Mouse (Mus musculus): ENCODE data around the gene Foxo1. TPM values are rescaled to one million over a fixed set of nuclear protein-coding genes. Genes with fewer than 3 reads are reported as not detected.

The Foxo1 gene
- total and polyA plus RNA-seq, 3 experiments = 0.31 to 2.5 TPM; not detected in 1

GRCm38 (mm10) chr3:52393171-52393570, 125.0 kb downstream of the Foxo1 start:
- no peak overlapping the region for H3K27ac ChIP-seq (ENCODE audit: control insufficient read depth, low read depth, low read length)
- no peak for TF ChIP-seq MYB (IDR thresholded peaks at IDR 0.05; ENCODE audit: low read depth, low read length)
- no peak for TF ChIP-seq TAL1 (IDR thresholded peaks at IDR 0.05; ENCODE audit: low read length)
- TF ChIP-seq CHD1 (IDR thresholded peaks at IDR 0.05; ENCODE audit: low read depth, low read length) = no peak
- TF ChIP-seq CTCF (IDR thresholded peaks at IDR 0.05 in 2 of 3, conservative IDR thresholded peaks at IDR 0.05 in 1 of 3; ENCODE audit: control insufficient read depth in 1 of 3, insufficient read depth in 1 of 3, low read depth in 2 of 3, low read length in 3 of 3, poor library complexity in 1 of 3, severe bottlenecking in 1 of 3) = no peak
- no peak for TF ChIP-seq KAT2A (conservative IDR thresholded peaks at IDR 0.05; ENCODE audit: low read depth, low read length)
- TF ChIP-seq GABPA (IDR thresholded peaks at IDR 0.05; ENCODE audit: low read depth, low read length) = no peak
- no peak for TF ChIP-seq NELFE (IDR thresholded peaks at IDR 0.05; ENCODE audit: low read depth, low read length)
- no peak for TF ChIP-seq ZC3H11A (IDR thresholded peaks at IDR 0.05; ENCODE audit: low read depth, low read length)
- no peaks in the 10 kb centered on the region for H3K27me3 ChIP-seq (ENCODE audit: control insufficient read depth in 1 of 2, insufficient read depth in 2 of 2, low read length in 2 of 2)
- no peaks in the 10 kb centered on the region for H3K36me3 ChIP-seq (ENCODE audit: control insufficient read depth in 1 of 2, insufficient read depth in 2 of 2, low read length in 2 of 2)
- H3K4me1 ChIP-seq (ENCODE audit: control insufficient read depth in 1 of 2, insufficient read depth in 2 of 2, low read length in 2 of 2) = no peaks in the 10 kb centered on the region
- no peak overlapping the region for H3K9ac ChIP-seq (ENCODE audit: control insufficient read depth, low read depth, low read length, poor library complexity, severe bottlenecking)
- H3K79me2 ChIP-seq (ENCODE audit: control insufficient read depth, insufficient read depth, low read length, poor library complexity) = no peaks in the 10 kb centered on the region
- no peak for DNase-seq (ENCODE audit: low read depth, low spot score)
- H3K4me3 ChIP-seq (ENCODE audit: control insufficient read depth in 1 of 2, insufficient read depth in 1 of 2, low read depth in 2 of 2, low read length in 2 of 2) = no peak overlapping the region
- no peaks in the 10 kb centered on the region for H3K9me3 ChIP-seq (replicated peaks; ENCODE audit: insufficient read depth, low read length)

GRCm38 (mm10) chr3:52396121-52396731, 128.1 kb downstream of the Foxo1 start:
- DNase-seq (ENCODE audit: low read depth, low spot score) = no peak

More at GRCm38 (mm10) chr3:52396121-52396731, 128.1 kb downstream of the Foxo1 start:
- H3K36me3 ChIP-seq (ENCODE audit: control insufficient read depth in 1 of 2, insufficient read depth in 2 of 2, low read length in 2 of 2) = no peaks in the 10 kb centered on the region
- no peak for TF ChIP-seq BHLHE40 (IDR thresholded peaks at IDR 0.05; ENCODE audit: borderline replicate concordance, low read depth, low read length)
- no peak for TF ChIP-seq MEF2A (IDR thresholded peaks at IDR 0.05; ENCODE audit: extremely low read depth, insufficient replicate concordance, low read depth, low read length, poor library complexity, severe bottlenecking)
- no peak for TF ChIP-seq USF1 (IDR thresholded peaks at IDR 0.05; ENCODE audit: low read depth, low read length)
- no peak for TF ChIP-seq MAFK (IDR thresholded peaks at IDR 0.05; ENCODE audit: borderline replicate concordance, low read depth, low read length)
- no peak for TF ChIP-seq ZKSCAN1 (IDR thresholded peaks at IDR 0.05; ENCODE audit: low read depth, low read length)
- no peak for TF ChIP-seq SIN3A (IDR thresholded peaks at IDR 0.05; ENCODE audit: low read length)
- no peak for TF ChIP-seq MYC (IDR thresholded peaks at IDR 0.05; ENCODE audit: low read depth, low read length)
- no peak for TF ChIP-seq MAX (IDR thresholded peaks at IDR 0.05; ENCODE audit: low read length)
- no peak for TF ChIP-seq CHD2 (IDR thresholded peaks at IDR 0.05; ENCODE audit: low read length)
- no peak for TF ChIP-seq GATA1 (IDR thresholded peaks at IDR 0.05; ENCODE audit: low read depth, low read length)
- TF ChIP-seq NELFE (IDR thresholded peaks at IDR 0.05; ENCODE audit: low read depth, low read length) = no peak
- TF ChIP-seq ELF1 (IDR thresholded peaks at IDR 0.05; ENCODE audit: low read depth, low read length) = no peak
- no peak for TF ChIP-seq POLR2AphosphoS5 (IDR thresholded peaks at IDR 0.05; ENCODE audit: borderline replicate concordance, low read depth, low read length)
- TF ChIP-seq GABPA (IDR thresholded peaks at IDR 0.05; ENCODE audit: low read depth, low read length) = no peak
- no peak for TF ChIP-seq E2F4 (IDR thresholded peaks at IDR 0.05; ENCODE audit: borderline replicate concordance, low read depth, low read length)
- no peak for TF ChIP-seq MYB (IDR thresholded peaks at IDR 0.05; ENCODE audit: low read depth, low read length)
- TF ChIP-seq ZC3H11A (IDR thresholded peaks at IDR 0.05; ENCODE audit: low read depth, low read length) = no peak
- no peak for TF ChIP-seq ZNF384 (IDR thresholded peaks at IDR 0.05; ENCODE audit: low read depth, low read length)
- H3K27me3 ChIP-seq (ENCODE audit: control insufficient read depth in 1 of 2, insufficient read depth in 2 of 2, low read length in 2 of 2) = no peaks in the 10 kb centered on the region; a peak in 1 of 4 replicates
- H3K4me1 ChIP-seq (ENCODE audit: control insufficient read depth in 1 of 2, insufficient read depth in 2 of 2, low read length in 2 of 2) = no peaks in the 10 kb centered on the region
- no peaks in the 10 kb centered on the region for H3K9me3 ChIP-seq (replicated peaks; ENCODE audit: insufficient read depth, low read length)
- no peak overlapping the region for H3K9ac ChIP-seq (ENCODE audit: control insufficient read depth, low read depth, low read length, poor library complexity, severe bottlenecking)
- H3K27ac ChIP-seq (ENCODE audit: control insufficient read depth, low read depth, low read length) = no peak overlapping the region
- H3K79me2 ChIP-seq (ENCODE audit: control insufficient read depth, insufficient read depth, low read length, poor library complexity) = no peaks in the 10 kb centered on the region
- no peak overlapping the region for H3K4me3 ChIP-seq (ENCODE audit: control insufficient read depth in 1 of 2, insufficient read depth in 1 of 2, low read depth in 2 of 2, low read length in 2 of 2)
